Mouse (Mus musculus) stomach, postnatal 0 days (tissue): ENCODE measurements at regions not wholly inside any gene's neighbourhood (a gene's known extent, or its start where the extent isn't known, plus 50 kb on each side); places are given as distances from the start of the nearest gene placed in this dataset.

Source experiments
- ATAC-seq: fragments of 200-750 bp; cut with Nextera tagmentation; 2 replicates; pipeline ENCODE4 v1.8.0; 2017; ENCODE audit not compliant: low FRiP score, low TSS enrichment
- DNase-seq: peaks from one replicate; pipeline ENCODE4 v3.0.0-alpha.2; 2016; ENCODE audit warnings: low spot score
- H3K27ac ChIP-seq: fragments of 300-500 bp; sonication (generic); replicated peaks from 2 replicates; pipeline ENCODE4 v1.5.1; 2014; ENCODE audit warnings: mild to moderate bottlenecking, control low read depth
- H3K27me3 ChIP-seq: fragments of 300-500 bp; sonication (generic); 2 replicates; pipeline ENCODE4 v1.6.1; 2014; ENCODE audit warnings: low read length; ENCODE audit not compliant: control insufficient read depth, insufficient read depth
- H3K36me3 ChIP-seq: fragments of 300-500 bp; sonication (generic); 2 replicates; pipeline ENCODE4 v1.6.1; 2014; ENCODE audit warnings: low read length, mixed read lengths; ENCODE audit not compliant: control insufficient read depth, insufficient read depth
- H3K4me1 ChIP-seq: fragments of 300-500 bp; sonication (generic); replicated peaks from 2 replicates; pipeline ENCODE4 v1.6.1; 2014; ENCODE audit warnings: antibody characterized with exemption; ENCODE audit not compliant: control insufficient read depth, insufficient read depth
- H3K4me2 ChIP-seq: fragments of 300-500 bp; sonication (generic); replicated peaks from 2 replicates; pipeline ENCODE4 v1.6.1; 2014; ENCODE audit warnings: low read depth, mild to moderate bottlenecking, control low read depth, moderate library complexity
- H3K4me3 ChIP-seq: fragments of 300-500 bp; sonication (generic); 2 replicates; pipeline ENCODE4 v1.5.1; 2014; ENCODE audit warnings: low read depth, low read length, control low read depth
- H3K9ac ChIP-seq: fragments of 300-500 bp; sonication (generic); 2 replicates; pipeline ENCODE4 v1.6.1; 2014; ENCODE audit warnings: mild to moderate bottlenecking, low read length, control low read depth, mixed read lengths
- H3K9me3 ChIP-seq: fragments of 300-500 bp; sonication (generic); 2 replicates; pipeline ENCODE4 v1.6.1; 2016; ENCODE audit warnings: low read length; ENCODE audit not compliant: control insufficient read depth
- CTCF ChIP-seq: IDR thresholded peaks from 2 replicates; pipeline ENCODE4 v1.5.1; 2016; ENCODE audit warnings: antibody characterized with exemption, low read depth, mild to moderate bottlenecking, moderate library complexity
- EP300 ChIP-seq: optimal IDR thresholded peaks from 2 replicates; pipeline ENCODE3; 2016; ENCODE audit warnings: antibody characterized with exemption
- WGBS: fragments of 180-500 bp; shearing (Covaris S2); extraction: QIAGEN DNeasy Blood & Tissue Kit; methylation state at CpG from one replicate; pipeline ENCODE4 v1.1.7; 2014; 5-methylcytosine and 5-hydroxymethylcytosine counted together

DNA sequence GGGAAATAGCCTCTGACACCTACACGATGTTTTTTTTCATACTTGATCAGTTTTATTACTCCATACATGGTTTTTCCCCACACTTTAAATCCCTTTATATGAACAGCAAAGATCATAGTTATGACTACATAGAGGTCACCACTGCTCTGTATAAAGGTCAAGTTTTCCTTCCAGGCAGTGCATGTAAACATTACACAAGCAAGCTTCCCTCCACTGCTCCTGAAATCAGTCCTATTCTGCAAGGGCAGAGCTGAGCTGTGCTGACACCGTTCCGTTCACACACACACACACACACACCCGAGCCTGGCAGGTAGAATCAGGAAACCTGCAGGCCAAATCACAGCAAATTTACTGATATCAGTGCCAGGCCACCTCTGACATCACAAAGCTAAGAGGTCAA, 74.1 kb upstream of the Mgmt start:
- Histone ChIP-seq H3K27me3 (no peaks in the 10 kb centered on the region), H3K36me3 (no peaks in the 10 kb centered on the region), H3K4me3 (no peak overlapping the region), H3K4me2 (no peak overlapping the region), H3K27ac (no peak overlapping the region), H3K9me3 (no peaks in the 10 kb centered on the region), H3K4me1 (no peaks in the 10 kb centered on the region), H3K9ac (no peak overlapping the region)
- DNase-seq (no peak), ATAC-seq (no peak)
- 45% methylated on average over 4 of the region's 4 CpGs for WGBS
- no peak for TF ChIP-seq CTCF
- no peak for TF ChIP-seq EP300

DNA sequence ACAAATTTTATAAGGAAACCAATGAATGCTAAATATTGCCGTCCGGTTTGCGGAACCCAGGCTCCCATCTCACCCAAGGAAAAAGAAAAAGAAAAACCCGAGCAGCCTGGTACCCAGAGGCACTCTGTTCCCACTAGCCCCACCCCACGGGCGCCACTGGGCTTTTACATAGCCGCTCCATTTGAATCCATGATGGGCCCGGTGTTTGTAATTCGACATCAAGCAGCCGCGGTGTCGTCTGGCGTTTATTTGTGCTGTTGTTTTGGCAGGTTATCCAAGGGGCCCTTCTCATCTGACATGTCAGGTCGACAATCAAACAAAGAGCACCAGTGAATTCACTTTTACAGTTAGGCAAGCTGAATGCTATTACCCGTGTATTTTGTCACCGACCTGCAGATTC, 68.8 kb upstream of the Mgmt start:
- Histone ChIP-seq H3K36me3 (no peaks in the 10 kb centered on the region), H3K9me3 (no peaks in the 10 kb centered on the region), H3K27me3 (no peaks in the 10 kb centered on the region), H3K4me2 (no peak overlapping the region), H3K4me3 (no peak overlapping the region), H3K9ac (no peak overlapping the region), H3K4me1 (no peaks in the 10 kb centered on the region), H3K27ac (no peak overlapping the region)
- WGBS, result 21% methylated on average over 16 of the region's 16 CpGs
- TF ChIP-seq EP300, result no peak
- TF ChIP-seq CTCF, result no peak
- DNase-seq, result no peak
- ATAC-seq, result no peak

DNA sequence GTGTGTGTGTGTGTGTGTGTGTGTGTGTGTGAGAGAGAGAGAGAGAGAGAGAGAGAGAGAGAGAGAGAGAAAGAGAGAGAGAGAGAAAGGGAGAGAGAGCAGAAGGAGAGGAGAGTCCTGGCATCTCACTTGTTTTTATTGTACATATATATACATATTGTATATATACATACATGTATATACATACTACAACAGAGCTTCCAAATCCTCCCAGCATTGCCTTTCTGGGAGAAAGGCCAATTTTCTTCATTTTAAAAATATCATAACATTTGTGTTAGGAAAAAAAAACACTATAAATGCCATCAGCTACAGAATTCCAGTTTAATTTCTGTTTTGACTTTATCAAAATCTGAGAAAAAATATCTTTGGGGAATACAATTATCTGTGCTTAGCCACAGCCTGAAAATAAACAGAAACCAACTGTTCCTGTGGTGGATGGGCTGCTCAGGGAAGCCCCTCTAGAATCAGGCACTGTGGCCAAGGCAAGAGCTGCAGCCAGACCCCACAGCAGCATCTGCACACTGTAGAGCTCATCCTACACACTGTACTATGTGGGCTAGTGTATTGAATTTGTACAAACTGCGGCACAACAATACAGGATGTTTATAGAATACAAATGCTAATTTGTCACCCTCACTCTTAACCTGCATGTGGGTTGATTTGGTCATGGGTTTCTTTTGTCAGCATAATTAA, 64.6 kb upstream of the Mgmt start:
- ATAC-seq (no peak), DNase-seq (no peak)
- Histone ChIP-seq H3K27me3 (no peaks in the 10 kb centered on the region), H3K27ac (no peak overlapping the region), H3K36me3 (no peaks in the 10 kb centered on the region), H3K4me3 (no peak overlapping the region), H3K9ac (no peak overlapping the region), H3K9me3 (no peaks in the 10 kb centered on the region), H3K4me2 (no peak overlapping the region), H3K4me1 (no peaks in the 10 kb centered on the region)
- WGBS, result 62% methylated on average over 1 of the region's 1 CpGs
- TF ChIP-seq EP300, result no peak
- no peak for TF ChIP-seq CTCF

DNA sequence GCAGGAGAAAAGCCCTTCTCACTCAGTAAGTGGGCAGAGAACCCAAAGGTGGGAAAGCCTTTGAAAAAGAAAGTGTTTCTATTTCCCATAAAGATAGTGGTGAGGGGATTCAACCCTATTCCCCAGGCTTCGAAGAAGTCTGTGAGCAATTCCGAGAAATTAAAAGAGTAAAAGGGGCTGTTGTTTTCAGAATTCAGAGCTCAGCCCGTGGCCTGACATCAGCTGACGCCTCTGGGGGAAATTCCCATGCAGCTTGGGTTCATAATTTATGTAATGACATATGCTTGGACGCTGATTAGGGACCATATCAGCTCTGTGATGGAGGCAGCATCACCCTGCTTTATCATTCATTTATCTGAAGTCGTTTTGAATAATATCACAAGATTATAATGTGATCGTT, 62.0 kb upstream of the Mgmt start:
- Histone ChIP-seq H3K4me3 (no peak overlapping the region), H3K27me3 (no peaks in the 10 kb centered on the region), H3K4me1 (no peaks in the 10 kb centered on the region), H3K36me3 (no peaks in the 10 kb centered on the region), H3K9me3 (no peaks in the 10 kb centered on the region), H3K9ac (no peak overlapping the region), H3K27ac (no peak overlapping the region), H3K4me2 (no peak overlapping the region)
- no peak for ATAC-seq
- WGBS, result 74% methylated on average over 7 of the region's 7 CpGs
- TF ChIP-seq CTCF, result no peak
- TF ChIP-seq EP300, result no peak
- no peak for DNase-seq

DNA sequence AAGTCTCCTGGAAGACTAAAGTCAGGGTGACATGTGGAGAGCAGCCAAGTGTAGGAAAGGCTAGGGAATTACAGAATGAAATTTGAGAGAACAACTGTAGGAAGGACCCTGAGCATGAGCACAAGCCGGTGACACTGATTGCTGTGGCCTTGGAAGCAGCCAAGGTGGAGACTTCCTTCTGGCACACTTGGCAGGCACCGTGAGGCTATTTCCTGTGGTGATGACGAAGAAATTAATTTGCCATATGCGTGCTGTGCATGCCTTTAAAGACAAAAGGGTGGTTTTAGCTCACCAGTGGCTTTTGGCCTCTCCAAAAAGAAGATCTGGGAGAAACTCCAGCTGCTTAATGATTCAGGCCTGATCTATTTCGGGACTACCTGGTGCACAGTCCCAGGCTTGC, 55.4 kb upstream of the Mgmt start:
- ATAC-seq (no peak), DNase-seq (no peak)
- Histone ChIP-seq H3K27ac (no peak overlapping the region), H3K27me3 (no peaks in the 10 kb centered on the region), H3K4me1 (no peaks in the 10 kb centered on the region), H3K4me3 (no peak overlapping the region), H3K36me3 (no peaks in the 10 kb centered on the region), H3K9ac (no peak overlapping the region), H3K4me2 (no peak overlapping the region), H3K9me3 (no peaks in the 10 kb centered on the region)
- TF ChIP-seq EP300 (no peak), CTCF (no peak)
- WGBS, result 56% methylated on average over 5 of the region's 5 CpGs

DNA sequence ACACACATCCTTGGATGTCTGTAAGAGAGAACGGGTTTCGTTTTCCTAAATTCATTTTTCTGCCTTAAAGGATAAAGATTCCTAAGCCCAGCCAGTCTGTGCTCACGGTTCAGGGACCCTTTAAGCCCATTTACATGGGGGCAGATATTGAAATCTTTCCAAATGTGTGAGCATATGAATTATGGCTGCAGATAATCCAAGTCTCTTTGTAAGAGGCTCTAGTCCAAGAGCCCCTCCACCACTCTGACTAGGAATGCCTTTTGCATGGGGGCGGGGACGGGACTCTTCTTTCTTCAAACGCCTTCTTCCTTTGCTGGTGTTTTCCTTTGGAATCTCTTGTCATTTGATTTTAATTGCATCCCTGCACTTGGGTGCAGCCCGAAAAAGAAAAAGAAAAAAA, 54.2 kb upstream of the Mgmt start:
- H3K4me2 ChIP-seq, result no peak overlapping the region
- no peak overlapping the region for H3K9ac ChIP-seq
- DNase-seq (no peak), ATAC-seq (no peak)
- 29% methylated on average over 7 of the region's 7 CpGs for WGBS
- no peak overlapping the region for H3K27ac ChIP-seq
- no peaks in the 10 kb centered on the region for H3K27me3 ChIP-seq
- no peak overlapping the region for H3K4me3 ChIP-seq
- no peaks in the 10 kb centered on the region for H3K9me3 ChIP-seq
- no peak for TF ChIP-seq CTCF
- TF ChIP-seq EP300, result no peak
- H3K4me1 ChIP-seq, result no peaks in the 10 kb centered on the region
- no peaks in the 10 kb centered on the region for H3K36me3 ChIP-seq
